Mouse (Mus musculus): ENCODE results near the gene Mccc1. TPM values are rescaled to one million over a fixed set of nuclear protein-coding genes. Genes with fewer than 3 reads are reported as not detected.

The Mccc1 gene
- polyA plus RNA-seq, 1 experiment from 2014 or later, result 20.8 TPM

- Histone ChIP-seq H3K4me1 (ENCODE audit: insufficient read depth, low read depth, low read length) (peaks cover 17% of the 10 kb centered on the region), H3K9ac (replicated peaks; ENCODE audit: low read depth) (no peak overlapping the region), H3K27me3 (replicated peaks; ENCODE audit: insufficient read depth, low read length) (no peaks in the 10 kb centered on the region), H3K4me3 (ENCODE audit: low read depth, low read length) (no peak overlapping the region), H3K9me3 (ENCODE audit: low read length) (no peaks in the 10 kb centered on the region), H3K4me2 (replicated peaks; ENCODE audit: low read depth, low read length) (no peak overlapping the region), H3K36me3 (ENCODE audit: insufficient read depth, low read length) (no peaks in the 10 kb centered on the region), H3K27ac (ENCODE audit: low read length) (no peak overlapping the region)
- TF ChIP-seq EP300 (IDR thresholded peaks at IDR 0.05), result no peak
- TF ChIP-seq CTCF (IDR thresholded peaks at IDR 0.05), result no peak
- no peak for ATAC-seq
- DNase-seq (ENCODE audit: low spot score), result peak; percentile 25
- 20% methylated on average over 8 of the region's 8 CpGs for WGBS
These were observed 70.6 kb downstream of the Mccc1 start for GRCm38 (mm10) chr3:35929831-35930230.

GRCm38 (mm10) chr3:35929406-35929805, 71.1 kb downstream of the Mccc1 start:
- Histone ChIP-seq H3K27ac (ENCODE audit: low read length) (no peak overlapping the region), H3K4me2 (replicated peaks; ENCODE audit: low read depth, low read length) (no peak overlapping the region), H3K4me3 (ENCODE audit: low read depth, low read length) (no peak overlapping the region), H3K9me3 (ENCODE audit: low read length) (no peaks in the 10 kb centered on the region), H3K36me3 (ENCODE audit: insufficient read depth, low read length) (no peaks in the 10 kb centered on the region), H3K4me1 (ENCODE audit: insufficient read depth, low read depth, low read length) (peaks cover 17% of the 10 kb centered on the region), H3K27me3 (replicated peaks; ENCODE audit: insufficient read depth, low read length) (no peaks in the 10 kb centered on the region), H3K9ac (replicated peaks; ENCODE audit: low read depth) (no peak overlapping the region)
- no peak for ATAC-seq
- TF ChIP-seq CTCF (IDR thresholded peaks at IDR 0.05) (no peak), EP300 (IDR thresholded peaks at IDR 0.05) (no peak)
- WGBS, result 37% methylated on average over 3 of the region's 3 CpGs
- no peak for DNase-seq (ENCODE audit: low spot score)

- Histone ChIP-seq H3K4me1 (ENCODE audit: insufficient read depth, low read depth, low read length) (peaks cover 7% of the 10 kb centered on the region; the same call in 1 of the 2 replicates), H3K4me2 (replicated peaks; ENCODE audit: low read depth, low read length) (no peak overlapping the region), H3K9me3 (ENCODE audit: low read length) (no peaks in the 10 kb centered on the region), H3K27ac (ENCODE audit: low read length) (0 out of 2 replicates have a peak overlapping the region, but pooled peaks have one; percentile 26), H3K27me3 (replicated peaks; ENCODE audit: insufficient read depth, low read length) (no peaks in the 10 kb centered on the region), H3K9ac (replicated peaks; ENCODE audit: low read depth) (no peak overlapping the region), H3K36me3 (ENCODE audit: insufficient read depth, low read length) (no peaks in the 10 kb centered on the region), H3K4me3 (ENCODE audit: low read depth, low read length) (no peak overlapping the region)
- ATAC-seq (no peak), DNase-seq (ENCODE audit: low spot score) (no peak)
- no peak for TF ChIP-seq EP300 (IDR thresholded peaks at IDR 0.05)
- TF ChIP-seq CTCF (IDR thresholded peaks at IDR 0.05), result no peak
- 78% methylated on average over 2 of the region's 2 CpGs for WGBS
These were observed 74.6 kb downstream of the Mccc1 start for GRCm38 (mm10) chr3:35925852-35926251.

- H3K4me2 ChIP-seq (replicated peaks; ENCODE audit: low read depth, low read length), result no peak overlapping the region
- H3K9ac ChIP-seq (replicated peaks; ENCODE audit: low read depth), result no peak overlapping the region
- DNase-seq (ENCODE audit: low spot score), result no peak
- no peaks in the 10 kb centered on the region for H3K36me3 ChIP-seq (ENCODE audit: insufficient read depth, low read length)
- H3K4me1 ChIP-seq (ENCODE audit: insufficient read depth, low read depth, low read length), result peaks cover 4% of the 10 kb centered on the region; the same call in 1 of the 2 replicates
- no peaks in the 10 kb centered on the region for H3K27me3 ChIP-seq (replicated peaks; ENCODE audit: insufficient read depth, low read length)
- no peak overlapping the region for H3K4me3 ChIP-seq (ENCODE audit: low read depth, low read length)
- no peak overlapping the region for H3K27ac ChIP-seq (ENCODE audit: low read length)
- no peaks in the 10 kb centered on the region for H3K9me3 ChIP-seq (ENCODE audit: low read length)
- no peak for ATAC-seq
- TF ChIP-seq EP300 (IDR thresholded peaks at IDR 0.05) (no peak), CTCF (IDR thresholded peaks at IDR 0.05) (no peak)
- WGBS, result 72% methylated on average over 3 of the region's 3 CpGs
These were observed 76.5 kb downstream of the Mccc1 start for GRCm38 (mm10) chr3:35924007-35924406.

GRCm38 (mm10) chr3:35923495-35923894, 77.0 kb downstream of the Mccc1 start:
- Histone ChIP-seq H3K27ac (ENCODE audit: low read length) (no peak overlapping the region), H3K4me1 (ENCODE audit: insufficient read depth, low read depth, low read length) (peaks cover 4% of the 10 kb centered on the region; the same call in 1 of the 2 replicates), H3K27me3 (replicated peaks; ENCODE audit: insufficient read depth, low read length) (no peaks in the 10 kb centered on the region), H3K9me3 (ENCODE audit: low read length) (no peaks in the 10 kb centered on the region), H3K9ac (replicated peaks; ENCODE audit: low read depth) (no peak overlapping the region), H3K4me2 (replicated peaks; ENCODE audit: low read depth, low read length) (no peak overlapping the region), H3K36me3 (ENCODE audit: insufficient read depth, low read length) (no peaks in the 10 kb centered on the region), H3K4me3 (ENCODE audit: low read depth, low read length) (no peak overlapping the region)
- no peak for DNase-seq (ENCODE audit: low spot score)
- ATAC-seq, result no peak; the same call in 1 of the 2 replicates
- TF ChIP-seq CTCF (IDR thresholded peaks at IDR 0.05) (no peak), EP300 (IDR thresholded peaks at IDR 0.05) (no peak)
- WGBS, result 38% methylated on average over 7 of the region's 7 CpGs

GRCm38 (mm10) chr3:35922522-35922921, 78.0 kb downstream of the Mccc1 start:
- TF ChIP-seq CTCF (IDR thresholded peaks at IDR 0.05), result no peak
- no peak for TF ChIP-seq EP300 (IDR thresholded peaks at IDR 0.05)
- no peak overlapping the region for H3K27ac ChIP-seq (ENCODE audit: low read length)
- H3K4me2 ChIP-seq (replicated peaks; ENCODE audit: low read depth, low read length), result no peak overlapping the region

GRCm38 (mm10) chr3:35918229-35918628, 82.2 kb downstream of the Mccc1 start:
- no peak for DNase-seq (ENCODE audit: low spot score)
- no peak overlapping the region for H3K4me2 ChIP-seq (replicated peaks; ENCODE audit: low read depth, low read length)
- no peaks in the 10 kb centered on the region; the same call in 1 of the 2 replicates for H3K4me1 ChIP-seq (ENCODE audit: insufficient read depth, low read depth, low read length)
- no peak overlapping the region for H3K27ac ChIP-seq (ENCODE audit: low read length)
- no peak for ATAC-seq
- H3K9me3 ChIP-seq (ENCODE audit: low read length), result no peaks in the 10 kb centered on the region
- H3K36me3 ChIP-seq (ENCODE audit: insufficient read depth, low read length), result no peaks in the 10 kb centered on the region
- WGBS, result 76% methylated on average over 3 of the region's 3 CpGs
- H3K4me3 ChIP-seq (ENCODE audit: low read depth, low read length), result no peak overlapping the region
- TF ChIP-seq EP300 (IDR thresholded peaks at IDR 0.05) (no peak), CTCF (IDR thresholded peaks at IDR 0.05) (no peak)
- no peak overlapping the region for H3K9ac ChIP-seq (replicated peaks; ENCODE audit: low read depth)
- H3K27me3 ChIP-seq (replicated peaks; ENCODE audit: insufficient read depth, low read length), result no peaks in the 10 kb centered on the region

More at GRCm38 (mm10) chr3:35922522-35922921, 78.0 kb downstream of the Mccc1 start:
- no peak for ATAC-seq
- H3K9ac ChIP-seq (replicated peaks; ENCODE audit: low read depth), result no peak overlapping the region
- DNase-seq (ENCODE audit: low spot score), result no peak
- peaks cover 4% of the 10 kb centered on the region; the same call in 1 of the 2 replicates for H3K4me1 ChIP-seq (ENCODE audit: insufficient read depth, low read depth, low read length)
- H3K4me3 ChIP-seq (ENCODE audit: low read depth, low read length), result no peak overlapping the region
- no peaks in the 10 kb centered on the region for H3K27me3 ChIP-seq (replicated peaks; ENCODE audit: insufficient read depth, low read length)
- H3K36me3 ChIP-seq (ENCODE audit: insufficient read depth, low read length), result no peaks in the 10 kb centered on the region
- no peaks in the 10 kb centered on the region for H3K9me3 ChIP-seq (ENCODE audit: low read length)
- WGBS, result 46% methylated on average over 4 of the region's 4 CpGs

Other genes with a start within 250 kb of the Mccc1 start
- 18.0 and 20.4 TPM in 2 replicates for gene Atp11b, start 246.6 kb downstream of the Mccc1 start, polyA plus RNA-seq (2015; fragmentation: Nextera tagmentation; extraction: Ambion mirVana)
- 78.1 and 84.8 TPM in 2 replicates for gene Dcun1d1, start 63.2 kb downstream of the Mccc1 start, polyA plus RNA-seq (2015; fragmentation: Nextera tagmentation; extraction: Ambion mirVana)
- gene Ccdc144b, start 52.9 kb upstream of the Mccc1 start, polyA plus RNA-seq (2015; fragmentation: Nextera tagmentation; extraction: Ambion mirVana), result not detected in 2 replicates
- gene Acad9, start 65.3 kb upstream of the Mccc1 start, polyA plus RNA-seq (2015; fragmentation: Nextera tagmentation; extraction: Ambion mirVana), result 46.1 and 52.2 TPM in 2 replicates
- gene D3Ertd254e, start 150.3 kb upstream of the Mccc1 start, polyA plus RNA-seq (2015; fragmentation: Nextera tagmentation; extraction: Ambion mirVana), result 3.8 and 4.9 TPM in 2 replicates
- gene Qrfpr, start 221.6 kb upstream of the Mccc1 start, polyA plus RNA-seq (2015; fragmentation: Nextera tagmentation; extraction: Ambion mirVana), result 0.75 and 0.84 TPM in 2 replicates

Data from lung, postnatal 0 days (tissue).